Mouse (Mus musculus) stomach, postnatal 0 days (tissue): ENCODE results near the gene Slc9a2. TPM values are rescaled to one million over a fixed set of nuclear protein-coding genes. Genes with fewer than 3 reads are reported as not detected.

Experiments used
- ATAC-seq: fragments of 200-750 bp; cut with Nextera tagmentation; 2 replicates; pipeline ENCODE4 v1.8.0; 2017; ENCODE audit not compliant: low FRiP score, low TSS enrichment
- DNase-seq: peaks from one replicate; pipeline ENCODE4 v3.0.0-alpha.2; 2016; ENCODE audit warnings: low spot score
- H3K27ac ChIP-seq: fragments of 300-500 bp; sonication (generic); replicated peaks from 2 replicates; pipeline ENCODE4 v1.5.1; 2014; ENCODE audit warnings: mild to moderate bottlenecking, control low read depth
- H3K27me3 ChIP-seq: fragments of 300-500 bp; sonication (generic); 2 replicates; pipeline ENCODE4 v1.6.1; 2014; ENCODE audit warnings: low read length; ENCODE audit not compliant: control insufficient read depth, insufficient read depth
- H3K36me3 ChIP-seq: fragments of 300-500 bp; sonication (generic); 2 replicates; pipeline ENCODE4 v1.6.1; 2014; ENCODE audit warnings: low read length, mixed read lengths; ENCODE audit not compliant: control insufficient read depth, insufficient read depth
- H3K4me1 ChIP-seq: fragments of 300-500 bp; sonication (generic); replicated peaks from 2 replicates; pipeline ENCODE4 v1.6.1; 2014; ENCODE audit warnings: antibody characterized with exemption; ENCODE audit not compliant: control insufficient read depth, insufficient read depth
- H3K4me2 ChIP-seq: fragments of 300-500 bp; sonication (generic); replicated peaks from 2 replicates; pipeline ENCODE4 v1.6.1; 2014; ENCODE audit warnings: low read depth, mild to moderate bottlenecking, control low read depth, moderate library complexity
- H3K4me3 ChIP-seq: fragments of 300-500 bp; sonication (generic); 2 replicates; pipeline ENCODE4 v1.5.1; 2014; ENCODE audit warnings: low read depth, low read length, control low read depth
- H3K9ac ChIP-seq: fragments of 300-500 bp; sonication (generic); 2 replicates; pipeline ENCODE4 v1.6.1; 2014; ENCODE audit warnings: mild to moderate bottlenecking, low read length, control low read depth, mixed read lengths
- H3K9me3 ChIP-seq: fragments of 300-500 bp; sonication (generic); 2 replicates; pipeline ENCODE4 v1.6.1; 2016; ENCODE audit warnings: low read length; ENCODE audit not compliant: control insufficient read depth
- CTCF ChIP-seq: IDR thresholded peaks from 2 replicates; pipeline ENCODE4 v1.5.1; 2016; ENCODE audit warnings: antibody characterized with exemption, low read depth, mild to moderate bottlenecking, moderate library complexity
- EP300 ChIP-seq: optimal IDR thresholded peaks from 2 replicates; pipeline ENCODE3; 2016; ENCODE audit warnings: antibody characterized with exemption
- WGBS: fragments of 180-500 bp; shearing (Covaris S2); extraction: QIAGEN DNeasy Blood & Tissue Kit; methylation state at CpG from one replicate; pipeline ENCODE4 v1.1.7; 2014; 5-methylcytosine and 5-hydroxymethylcytosine counted together
- polyA plus RNA-seq: library from polyadenylated mRNA; unstranded; fragments of >200 nt; fragmentation: Nextera tagmentation; extraction: Ambion mirVana; gene quantifications from 2 replicates; pipeline ENCODE4 v1.2.1, GENCODE M21; 2015

The Slc9a2 gene
- polyA plus RNA-seq: 13.9 and 14.2 TPM in 2 replicates

GRCm38 (mm10) chr1:40680067-40680867 is at the start of gene Slc9a2:
TSS of gene Slc9a2 (plus strand) at chr1:40680574.
- Histone ChIP-seq H3K9me3 (no peaks in the 10 kb centered on the region), H3K4me2 (peak within 1 kb of the TSS; percentile 99), H3K4me3 (peak within 1 kb of the TSS; percentile 61), H3K36me3 (no peaks in the 10 kb centered on the region), H3K4me1 (no peaks in the 10 kb centered on the region), H3K27ac (peak within 1 kb of the TSS; percentile 81), H3K27me3 (peaks cover 5% of the 10 kb centered on the region; the same call in 1 of the 2 replicates), H3K9ac (peak within 1 kb of the TSS; percentile 61)
- ATAC-seq: no peak
- DNase-seq: peak; percentile 32
- TF ChIP-seq CTCF (no peak), EP300 (no peak)
- WGBS: 3% methylated on average over 25 of the region's 25 CpGs

GRCm38 (mm10) chr1:40632407-40633062 is 47.8 kb upstream of the Slc9a2 start:
- ATAC-seq: peak; percentile 92
- Histone ChIP-seq H3K27me3 (no peaks in the 10 kb centered on the region), H3K27ac (peak overlapping the region; percentile 76), H3K9me3 (no peaks in the 10 kb centered on the region), H3K4me2 (no peak overlapping the region), H3K4me3 (no peak overlapping the region), H3K9ac (no peak overlapping the region), H3K4me1 (no peaks in the 10 kb centered on the region), H3K36me3 (no peaks in the 10 kb centered on the region)
- DNase-seq: peak; percentile 85
- no peak for TF ChIP-seq CTCF
- no peak for TF ChIP-seq EP300
- WGBS: 47% methylated on average over 2 of the region's 2 CpGs

GRCm38 (mm10) chr1:40634608-40635007 is 45.8 kb upstream of the Slc9a2 start:
- no peaks in the 10 kb centered on the region for H3K9me3 ChIP-seq
- DNase-seq (no peak), ATAC-seq (no peak)
- H3K36me3 ChIP-seq: no peaks in the 10 kb centered on the region
- H3K27ac ChIP-seq: peak overlapping the region; percentile 49
- no peak overlapping the region for H3K4me3 ChIP-seq
- H3K4me2 ChIP-seq: no peak overlapping the region
- no peaks in the 10 kb centered on the region for H3K4me1 ChIP-seq
- no peaks in the 10 kb centered on the region for H3K27me3 ChIP-seq
- WGBS: 67% methylated on average over 4 of the region's 4 CpGs
- no peak overlapping the region for H3K9ac ChIP-seq
- TF ChIP-seq CTCF (no peak), EP300 (no peak)

GRCm38 (mm10) chr1:40648234-40648633 is 32.1 kb upstream of the Slc9a2 start:
- H3K9me3 ChIP-seq: no peaks in the 10 kb centered on the region
- peak overlapping the region; percentile 20; the same call in 1 of the 2 replicates for H3K4me2 ChIP-seq
- 38% methylated on average over 2 of the region's 2 CpGs for WGBS
- ATAC-seq (peak; percentile 84), DNase-seq (peak; percentile 60)
- H3K4me1 ChIP-seq: no peaks in the 10 kb centered on the region
- no peak overlapping the region for H3K4me3 ChIP-seq
- no peak overlapping the region for H3K9ac ChIP-seq
- no peaks in the 10 kb centered on the region for H3K27me3 ChIP-seq
- TF ChIP-seq EP300 (no peak), CTCF (no peak)
- H3K27ac ChIP-seq: peak overlapping the region; percentile 84
- H3K36me3 ChIP-seq: no peaks in the 10 kb centered on the region

- Histone ChIP-seq H3K27me3 (no peaks in the 10 kb centered on the region), H3K4me2 (no peak overlapping the region), H3K9me3 (no peaks in the 10 kb centered on the region), H3K36me3 (no peaks in the 10 kb centered on the region), H3K4me1 (no peaks in the 10 kb centered on the region), H3K9ac (no peak overlapping the region), H3K27ac (peak overlapping the region; percentile 67), H3K4me3 (no peak overlapping the region)
- ATAC-seq (peak; percentile 89), DNase-seq (peak; percentile 84)
- 48% methylated on average over 6 of the region's 6 CpGs for WGBS
- no peak for TF ChIP-seq CTCF
- no peak for TF ChIP-seq EP300
Observed at GRCm38 (mm10) chr1:40650803-40651497, 29.4 kb upstream of the Slc9a2 start.
